Mouse (Mus musculus): ENCODE results near the gene Senp1. TPM values are rescaled to one million over a fixed set of nuclear protein-coding genes. Genes with fewer than 3 reads are reported as not detected.
A peak's percentile ranks its signal among the peaks of the same experiment; 100 is the strongest.

Gene Senp1
- total RNA-seq, 2 experiments from 2014 or later = 8.5 to 9.5 TPM

GRCm38 (mm10) chr15:98048918-98049700, 44.4 kb downstream of the Senp1 start:
- no peak for DNase-seq

- no peak for DNase-seq
Measured at GRCm38 (mm10) chr15:98044387-98044786, 49.2 kb downstream of the Senp1 start.

GRCm38 (mm10) chr15:98043967-98044366, 49.6 kb downstream of the Senp1 start:
- DNase-seq = no peak

- DNase-seq = no peak
Measured at GRCm38 (mm10) chr15:98042508-98042907, 51.0 kb downstream of the Senp1 start.

GRCm38 (mm10) chr15:98039682-98040081, 53.9 kb downstream of the Senp1 start:
- DNase-seq = no peak

GRCm38 (mm10) chr15:98036578-98036977, 57.0 kb downstream of the Senp1 start:
- no peak for DNase-seq

GRCm38 (mm10) chr15:98035076-98035755, 58.3 kb downstream of the Senp1 start:
- no peak for DNase-seq

GRCm38 (mm10) chr15:98033233-98033748, 60.3 kb downstream of the Senp1 start:
- no peak for DNase-seq

GRCm38 (mm10) chr15:98029798-98030197, 63.7 kb downstream of the Senp1 start:
- DNase-seq = no peak

GRCm38 (mm10) chr15:98026967-98027904, 66.3 kb downstream of the Senp1 start:
- DNase-seq = peak; percentile 15 to 37

- DNase-seq = no peak
Measured at GRCm38 (mm10) chr15:98025611-98026010, 67.9 kb downstream of the Senp1 start.

- no peak for DNase-seq
Measured at GRCm38 (mm10) chr15:98023137-98023536, 70.4 kb downstream of the Senp1 start.

- DNase-seq = no peak
Measured at GRCm38 (mm10) chr15:98021886-98022285, 71.7 kb downstream of the Senp1 start.

- no peak for DNase-seq
Measured at GRCm38 (mm10) chr15:98019047-98019446, 74.5 kb downstream of the Senp1 start.

GRCm38 (mm10) chr15:98017925-98018324, 75.6 kb downstream of the Senp1 start:
- no peak for DNase-seq

- DNase-seq = no peak
Measured at GRCm38 (mm10) chr15:98012810-98013209, 80.7 kb downstream of the Senp1 start.

GRCm38 (mm10) chr15:98005181-98005580, 88.4 kb downstream of the Senp1 start:
- no peak for DNase-seq

- no peak for DNase-seq
Measured at GRCm38 (mm10) chr15:98004740-98005159, 88.8 kb downstream of the Senp1 start.

- peak in 1 of 2 experiments; percentile 8 for DNase-seq
Measured at GRCm38 (mm10) chr15:98003822-98004739, 89.5 kb downstream of the Senp1 start, which contains the start of gene Col2a1. Col2a1 (minus strand) TSS chr15:98004695.

GRCm38 (mm10) chr15:98002991-98003821, 90.3 kb downstream of the Senp1 start:
- DNase-seq = peak in 1 of 2 experiments; percentile 13

All from heart, adult 18-20 months (tissue).